Mouse (Mus musculus) right cerebral cortex, adult 2 months (tissue): ENCODE measurements at regions not wholly inside any gene's neighbourhood (a gene's known extent, or its start where the extent isn't known, plus 50 kb on each side); places are given as distances from the start of the nearest gene placed in this dataset.

Experiments
- DNase-seq, 2 experiments: peaks; one replicate each; pipeline ENCODE4 v3.0.0; 2021 to 2022; ENCODE audit warnings: low spot score in 2 of 2

- no peak for DNase-seq
These were observed 250.6 kb downstream of the Uaca start for GRCm38 (mm10) chr9:61044983-61045382.

GRCm38 (mm10) chr9:61046517-61046916 lies 252.2 kb downstream of the Uaca start:
- DNase-seq: peak; percentile 70 to 78

GRCm38 (mm10) chr9:61047289-61047688 lies 252.9 kb downstream of the Uaca start:
- DNase-seq: no peak

GRCm38 (mm10) chr9:61048576-61048975 lies 254.2 kb downstream of the Uaca start:
- no peak for DNase-seq

- no peak for DNase-seq
These were observed 258.3 kb downstream of the Uaca start for GRCm38 (mm10) chr9:61052621-61053020.

- DNase-seq: peak; percentile 17 to 39
These were observed 260.1 kb downstream of the Uaca start for GRCm38 (mm10) chr9:61054427-61054826.

GRCm38 (mm10) chr9:61055392-61055791 lies 261.1 kb downstream of the Uaca start:
- no peak for DNase-seq

- no peak for DNase-seq
These were observed 261.8 kb downstream of the Uaca start for GRCm38 (mm10) chr9:61055928-61056730.

GRCm38 (mm10) chr9:61056731-61057270 lies 262.5 kb downstream of the Uaca start:
- peak in 1 of 2 experiments; percentile 18 for DNase-seq

- no peak for DNase-seq
These were observed 264.9 kb downstream of the Uaca start for GRCm38 (mm10) chr9:61059225-61059624.

- no peak for DNase-seq
These were observed 266.6 kb downstream of the Uaca start for GRCm38 (mm10) chr9:61060958-61061357.

- no peak for DNase-seq
These were observed 270.5 kb downstream of the Uaca start for GRCm38 (mm10) chr9:61064714-61065305.

- no peak for DNase-seq
These were observed 275.4 kb downstream of the Uaca start for GRCm38 (mm10) chr9:61069553-61070314.

- DNase-seq: no peak
These were observed 276.0 kb downstream of the Uaca start for GRCm38 (mm10) chr9:61070315-61070707.

- no peak for DNase-seq
These were observed 276.5 kb downstream of the Uaca start for GRCm38 (mm10) chr9:61070861-61071260.

GRCm38 (mm10) chr9:61073482-61073881 lies 279.1 kb downstream of the Uaca start:
- DNase-seq: no peak

- no peak for DNase-seq
These were observed 280.7 kb downstream of the Uaca start for GRCm38 (mm10) chr9:61075071-61075470.

- no peak for DNase-seq
These were observed 282.8 kb downstream of the Uaca start for GRCm38 (mm10) chr9:61077181-61077580.

- no peak for DNase-seq
These were observed 283.5 kb downstream of the Uaca start for GRCm38 (mm10) chr9:61077807-61078206.

GRCm38 (mm10) chr9:61081474-61082021 lies 287.2 kb downstream of the Uaca start:
- peak; percentile 37 to 47 for DNase-seq

GRCm38 (mm10) chr9:61084655-61085230 lies 287.4 kb upstream of the Tle3 start:
- no peak for DNase-seq

GRCm38 (mm10) chr9:61087035-61087434 lies 285.1 kb upstream of the Tle3 start:
- no peak for DNase-seq
